Mouse (Mus musculus) midbrain, embryonic 16.5 days (tissue): Measurements from ENCODE around the gene Ralbp1. TPM values are rescaled to one million over a fixed set of nuclear protein-coding genes. Genes with fewer than 3 reads are reported as not detected.

Experiments used
- ATAC-seq: fragments of 200-750 bp; cut with Nextera tagmentation; 2 replicates; pipeline ENCODE4 v1.8.0; 2017; ENCODE audit warnings: moderate TSS enrichment
- H3K27ac ChIP-seq: fragments of 300-500 bp; sonication (generic); 2 replicates; pipeline ENCODE4 v1.5.1; 2014; ENCODE audit warnings: mild to moderate bottlenecking, low read length, mixed read lengths
- H3K27me3 ChIP-seq: fragments of 300-500 bp; sonication (generic); 2 replicates; pipeline ENCODE4 v1.6.1; 2014; ENCODE audit warnings: low read depth, low read length, mixed read lengths; ENCODE audit not compliant: control insufficient read depth, insufficient read depth
- H3K36me3 ChIP-seq: fragments of 300-500 bp; sonication (generic); 2 replicates; pipeline ENCODE4 v1.6.1; 2014; ENCODE audit warnings: mild to moderate bottlenecking, low read length, moderate library complexity, mixed read lengths; ENCODE audit not compliant: control insufficient read depth, insufficient read depth
- H3K4me1 ChIP-seq: fragments of 300-500 bp; sonication (generic); 2 replicates; pipeline ENCODE4 v1.6.1; 2014; ENCODE audit warnings: mild to moderate bottlenecking, low read length, mixed read lengths; ENCODE audit not compliant: control insufficient read depth, insufficient read depth
- H3K4me2 ChIP-seq: fragments of 300-500 bp; sonication (generic); 2 replicates; pipeline ENCODE4 v1.6.1; 2014; ENCODE audit warnings: mild to moderate bottlenecking, low read length, mixed read lengths
- H3K4me3 ChIP-seq: fragments of 300-500 bp; sonication (generic); 2 replicates; pipeline ENCODE4 v1.5.1; 2014; ENCODE audit warnings: low read depth, mild to moderate bottlenecking, low read length, moderate library complexity, mixed read lengths
- H3K9ac ChIP-seq: fragments of 300-500 bp; sonication (generic); 2 replicates; pipeline ENCODE4 v1.6.1; 2014; ENCODE audit warnings: low read depth, low read length, mixed read lengths
- H3K9me3 ChIP-seq: fragments of 300-500 bp; sonication (generic); replicated peaks from 2 replicates; pipeline ENCODE4 v1.6.1; 2014; ENCODE audit warnings: mild to moderate bottlenecking, low read length, mixed read lengths; ENCODE audit not compliant: control insufficient read depth, poor library complexity, severe bottlenecking
- WGBS: fragments of 180-500 bp; shearing (Covaris S2); extraction: QIAGEN DNeasy Blood & Tissue Kit; methylation state at CpG from one replicate; pipeline ENCODE4 v1.1.7; 2014; 5-methylcytosine and 5-hydroxymethylcytosine counted together
- polyA plus RNA-seq: library from polyadenylated mRNA; unstranded; fragments of >200 nt; fragmentation: Nextera tagmentation; extraction: Ambion mirVana; gene quantifications from 2 replicates; pipeline ENCODE4 v1.2.1, GENCODE M21; 2015

Gene Ralbp1
- 50.2 and 51.6 TPM in 2 replicates for polyA plus RNA-seq

GRCm38 (mm10) chr17:65885697-65886529 is at the start of gene Ralbp1:
Ralbp1 (minus strand) TSS chr17:65885798.
- no peak; the same call in 1 of the 2 replicates for ATAC-seq
- WGBS, result 10% methylated on average over 14 of the region's 14 CpGs

DNA sequence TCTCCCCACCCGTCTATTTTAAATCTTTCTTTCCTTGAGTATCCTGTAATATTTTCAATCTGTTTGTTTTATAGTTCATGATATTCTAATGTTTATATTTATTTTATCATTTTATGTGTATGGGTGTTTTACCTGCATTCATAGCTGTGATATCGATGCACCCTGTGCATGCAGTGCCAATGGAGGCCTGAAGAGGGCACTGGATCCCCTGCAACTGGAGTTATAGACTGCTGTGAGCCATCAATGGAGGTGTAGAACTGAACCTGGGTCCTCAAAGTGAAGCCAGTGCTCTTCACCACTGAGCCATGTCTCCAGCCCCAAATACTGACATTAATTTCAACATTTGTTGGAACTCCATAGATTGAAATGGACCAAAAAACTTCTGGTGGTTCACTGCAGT is 48.1 kb upstream of the Ralbp1 start:
- H3K36me3 ChIP-seq, result peaks cover 29% of the 10 kb centered on the region
- H3K9me3 ChIP-seq, result no peaks in the 10 kb centered on the region
- peaks cover 2% of the 10 kb centered on the region; the same call in 1 of the 2 replicates for H3K4me1 ChIP-seq
- WGBS, result 96% methylated on average over 2 of the region's 2 CpGs
- no peaks in the 10 kb centered on the region for H3K27me3 ChIP-seq
- H3K4me2 ChIP-seq, result no peak overlapping the region
- no peak for ATAC-seq
- H3K9ac ChIP-seq, result no peak overlapping the region
- H3K4me3 ChIP-seq, result no peak overlapping the region
- no peak overlapping the region for H3K27ac ChIP-seq

More at GRCm38 (mm10) chr17:65885697-65886529, at the start of gene Ralbp1:
- H3K36me3 ChIP-seq, result no peaks in the 10 kb centered on the region
- peak within 1 kb of the TSS; percentile 93 for H3K9ac ChIP-seq
- peak within 1 kb of the TSS; percentile 96 for H3K4me3 ChIP-seq
- peaks cover 28% of the 10 kb centered on the region for H3K4me1 ChIP-seq
- H3K27me3 ChIP-seq, result no peaks in the 10 kb centered on the region
- peak within 1 kb of the TSS; percentile 92 for H3K4me2 ChIP-seq
- H3K9me3 ChIP-seq, result no peaks in the 10 kb centered on the region
- H3K27ac ChIP-seq, result peak within 1 kb of the TSS; percentile 94

GRCm38 (mm10) chr17:65931525-65931924 is 45.9 kb upstream of the Ralbp1 start:
- H3K9ac ChIP-seq, result no peak overlapping the region
- peak; percentile 39 for ATAC-seq
- peak overlapping the region; percentile 30; the same call in 1 of the 2 replicates for H3K27ac ChIP-seq
- H3K27me3 ChIP-seq, result no peaks in the 10 kb centered on the region
- 24% methylated on average over 6 of the region's 6 CpGs for WGBS
- H3K4me3 ChIP-seq, result no peak overlapping the region
- H3K36me3 ChIP-seq, result peaks cover 32% of the 10 kb centered on the region
- H3K4me2 ChIP-seq, result no peak overlapping the region
- peaks cover 2% of the 10 kb centered on the region; the same call in 1 of the 2 replicates for H3K4me1 ChIP-seq
- no peaks in the 10 kb centered on the region for H3K9me3 ChIP-seq

GRCm38 (mm10) chr17:65930960-65931359 is 45.4 kb upstream of the Ralbp1 start:
- Histone ChIP-seq H3K27me3 (no peaks in the 10 kb centered on the region), H3K36me3 (peaks cover 30% of the 10 kb centered on the region), H3K9me3 (no peaks in the 10 kb centered on the region), H3K4me1 (peaks cover 2% of the 10 kb centered on the region; the same call in 1 of the 2 replicates), H3K4me3 (no peak overlapping the region), H3K4me2 (no peak overlapping the region), H3K9ac (no peak overlapping the region), H3K27ac (peak overlapping the region; percentile 30; the same call in 1 of the 2 replicates)
- 82% methylated on average over 6 of the region's 6 CpGs for WGBS
- ATAC-seq, result no peak

DNA sequence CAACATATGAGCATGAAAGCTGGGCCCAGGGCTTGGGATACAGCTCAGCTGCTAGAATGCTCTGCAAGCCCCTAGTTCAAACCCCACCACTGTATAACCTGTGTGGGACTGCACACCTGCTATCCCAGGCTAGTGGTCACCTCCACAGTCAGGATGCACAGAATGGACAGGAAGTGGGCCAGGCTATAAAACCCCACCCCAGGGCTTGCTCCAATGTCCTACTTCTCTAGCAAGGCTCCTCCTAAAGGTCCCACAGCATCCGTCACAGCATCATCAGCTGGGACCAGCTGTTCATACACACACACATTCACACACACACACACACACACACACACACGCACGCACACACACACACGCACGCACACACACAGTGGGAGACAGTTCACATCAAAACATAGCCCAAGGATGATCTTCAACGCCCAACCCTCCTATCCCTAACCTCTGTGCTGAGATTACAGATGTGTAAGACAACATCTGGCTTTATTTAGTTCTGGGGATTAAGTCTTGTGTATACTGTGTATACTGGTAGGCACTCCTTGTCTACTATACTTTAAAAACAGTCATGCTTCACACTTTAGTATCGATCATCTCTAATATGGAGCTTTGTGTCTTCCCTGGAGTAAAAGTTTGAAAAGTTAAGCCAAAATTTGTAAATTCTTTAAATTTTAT is 44.7 kb upstream of the Ralbp1 start:
- Histone ChIP-seq H3K36me3 (peaks cover 31% of the 10 kb centered on the region), H3K4me3 (no peak overlapping the region), H3K27me3 (no peaks in the 10 kb centered on the region), H3K9ac (no peak overlapping the region), H3K27ac (no peak overlapping the region), H3K4me1 (peaks cover 2% of the 10 kb centered on the region; the same call in 1 of the 2 replicates), H3K4me2 (no peak overlapping the region), H3K9me3 (no peaks in the 10 kb centered on the region)
- 81% methylated on average over 7 of the region's 7 CpGs for WGBS
- ATAC-seq, result no peak

DNA sequence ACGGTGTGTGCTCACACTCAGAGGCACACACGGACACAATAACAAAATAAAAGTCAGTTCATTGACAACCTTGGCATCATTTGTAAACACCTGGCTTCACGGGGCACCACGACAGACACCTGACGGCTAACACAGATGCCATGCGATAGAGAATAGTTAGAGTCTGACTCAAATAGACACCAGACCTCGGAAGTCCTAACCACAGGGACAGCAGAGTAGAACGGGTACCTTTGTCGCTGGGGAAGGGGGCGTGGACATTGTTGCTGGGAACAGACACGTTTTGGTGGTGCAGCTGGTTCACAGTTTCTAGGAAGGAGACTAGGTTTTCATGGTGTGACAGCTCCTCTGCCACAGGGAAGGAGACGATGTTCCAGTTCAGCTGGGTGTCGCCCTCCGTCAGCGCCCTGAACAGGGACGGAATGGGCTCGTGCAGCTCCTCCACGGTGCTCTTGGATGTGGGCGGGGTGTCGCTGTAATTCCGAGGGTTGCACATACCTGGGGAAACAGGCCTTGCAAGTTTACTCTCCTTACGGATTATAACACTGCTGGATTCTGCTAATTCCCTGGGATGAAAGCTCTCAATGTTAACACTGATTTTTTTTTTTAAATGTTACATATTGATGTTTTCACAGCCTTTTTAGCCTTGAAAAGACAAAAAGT is 43.9 kb upstream of the Ralbp1 start:
- no peak for ATAC-seq
- WGBS, result 92% methylated on average over 22 of the region's 22 CpGs
- no peak overlapping the region for H3K4me2 ChIP-seq
- no peak overlapping the region for H3K9ac ChIP-seq
- H3K4me3 ChIP-seq, result no peak overlapping the region
- H3K27ac ChIP-seq, result no peak overlapping the region
- peaks cover 2% of the 10 kb centered on the region; the same call in 1 of the 2 replicates for H3K4me1 ChIP-seq
- peaks cover 35% of the 10 kb centered on the region for H3K36me3 ChIP-seq
- H3K27me3 ChIP-seq, result no peaks in the 10 kb centered on the region
- H3K9me3 ChIP-seq, result no peaks in the 10 kb centered on the region

DNA sequence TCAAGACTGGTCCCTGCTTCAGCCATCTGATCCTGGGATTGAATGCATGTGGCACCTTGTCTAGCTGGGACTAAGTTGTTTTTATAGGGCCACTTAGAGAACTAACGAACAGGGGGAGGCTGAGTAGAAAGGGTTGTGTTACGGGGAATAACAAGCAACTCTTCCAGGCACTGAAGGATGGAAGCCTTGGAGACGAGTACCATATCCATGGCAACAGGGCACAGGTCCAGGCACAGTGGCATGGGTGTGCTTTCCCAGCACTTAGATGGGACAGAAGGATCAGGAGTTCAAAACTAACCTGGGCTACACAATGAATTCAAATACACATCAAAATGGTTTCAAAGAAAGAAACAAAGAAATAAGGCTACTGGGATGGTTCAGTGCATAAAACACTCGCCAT is 41.5 kb upstream of the Ralbp1 start:
- Histone ChIP-seq H3K27ac (no peak overlapping the region), H3K4me1 (peaks cover 2% of the 10 kb centered on the region; the same call in 1 of the 2 replicates), H3K9ac (no peak overlapping the region), H3K4me2 (no peak overlapping the region), H3K4me3 (no peak overlapping the region), H3K27me3 (no peaks in the 10 kb centered on the region), H3K9me3 (no peaks in the 10 kb centered on the region), H3K36me3 (peaks cover 27% of the 10 kb centered on the region)
- WGBS, result 69% methylated on average over 4 of the region's 4 CpGs
- ATAC-seq, result no peak

DNA sequence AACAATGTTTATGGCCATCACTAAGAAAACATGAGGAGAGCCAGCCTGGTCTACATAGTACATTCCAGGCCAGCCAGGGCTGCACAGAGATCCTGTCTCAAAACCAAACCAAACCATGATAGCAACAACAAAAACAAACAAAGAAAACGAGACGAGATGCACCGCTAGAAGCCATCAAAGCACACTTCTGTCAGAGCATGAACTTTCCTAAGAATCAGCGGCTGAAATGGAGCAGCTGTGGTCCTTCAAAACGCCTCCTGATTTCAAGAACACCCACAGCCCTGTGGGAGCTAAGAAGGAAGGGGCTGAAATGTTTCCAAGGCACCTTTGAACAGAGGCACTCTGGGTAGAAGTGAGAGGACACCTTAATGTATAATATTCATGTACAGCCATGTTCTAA is 38.6 kb upstream of the Ralbp1 start:
- H3K9me3 ChIP-seq, result no peaks in the 10 kb centered on the region
- H3K4me3 ChIP-seq, result no peak overlapping the region
- H3K27me3 ChIP-seq, result no peaks in the 10 kb centered on the region
- ATAC-seq, result no peak
- no peak overlapping the region for H3K27ac ChIP-seq
- H3K4me1 ChIP-seq, result no peaks in the 10 kb centered on the region
- no peak overlapping the region for H3K4me2 ChIP-seq
- H3K36me3 ChIP-seq, result peaks cover 23% of the 10 kb centered on the region
- WGBS, result 73% methylated on average over 5 of the region's 5 CpGs
- no peak overlapping the region for H3K9ac ChIP-seq
